Mouse (Mus musculus): ENCODE data around the gene Nckap5.

Nckap5 gene

DNA sequence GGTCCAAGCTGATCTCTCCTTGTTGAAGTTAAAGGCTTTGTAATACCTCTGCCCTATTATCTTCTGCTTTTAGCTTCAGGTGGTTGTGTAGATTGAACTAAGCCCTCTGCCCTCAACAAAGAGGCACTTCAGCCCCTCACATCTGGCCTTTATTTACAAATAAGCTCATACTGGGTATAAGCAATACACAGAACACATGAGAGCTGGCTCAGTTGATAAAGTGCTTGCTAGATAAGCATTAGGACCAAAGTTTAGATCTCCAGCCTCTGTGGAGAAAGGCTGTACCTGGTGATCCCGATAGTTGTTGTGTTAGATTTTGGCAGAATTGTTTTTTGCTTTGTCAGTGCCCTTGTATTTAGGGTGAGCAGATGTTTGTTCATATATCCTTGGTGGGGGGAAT is 887.3 kb downstream of the Nckap5 start:
- DNase-seq (ENCODE audit: extremely low read depth, insufficient read length, low spot score): no peak

DNA sequence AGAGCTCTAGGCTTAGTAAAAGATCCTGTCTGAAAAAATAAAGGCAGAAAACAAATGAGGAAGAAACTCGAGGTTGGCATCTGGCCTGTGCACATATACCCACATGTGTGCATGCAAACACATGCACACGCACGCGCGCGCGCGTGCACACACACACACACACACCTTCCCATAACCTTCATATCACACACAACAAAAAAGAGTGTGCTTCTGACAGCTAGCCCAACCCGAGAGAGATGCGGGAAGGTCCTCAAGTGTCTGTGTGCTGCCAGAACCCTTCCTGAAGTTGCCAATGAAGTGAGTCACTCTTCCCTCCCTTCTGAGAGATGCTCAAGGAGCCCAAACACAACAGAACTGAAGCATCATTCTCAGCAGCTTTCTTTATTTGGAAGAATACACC is 905.1 kb downstream of the Nckap5 start:
- DNase-seq (ENCODE audit: extremely low read depth, insufficient read length, low spot score): peak; percentile 51

DNA sequence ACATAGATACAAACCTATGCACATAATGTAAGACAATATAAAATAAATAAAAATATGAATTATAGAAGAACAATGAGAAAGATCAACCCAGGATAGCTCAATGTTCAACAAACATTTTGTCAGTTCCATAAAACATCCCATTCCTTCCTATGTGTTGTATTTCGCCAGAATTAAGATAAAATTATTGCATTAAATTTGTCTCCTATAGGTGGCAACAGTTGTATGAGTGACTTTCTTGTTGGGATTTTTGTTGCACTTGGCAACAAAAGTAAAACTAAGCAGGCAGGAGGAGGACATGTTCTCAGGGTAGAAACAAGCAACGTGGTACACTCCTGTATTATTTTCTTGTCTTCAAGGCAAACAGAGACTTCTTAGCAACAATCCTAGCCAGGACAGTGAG is 907.5 kb downstream of the Nckap5 start:
- no peak for DNase-seq (ENCODE audit: extremely low read depth, insufficient read length, low spot score)

DNA sequence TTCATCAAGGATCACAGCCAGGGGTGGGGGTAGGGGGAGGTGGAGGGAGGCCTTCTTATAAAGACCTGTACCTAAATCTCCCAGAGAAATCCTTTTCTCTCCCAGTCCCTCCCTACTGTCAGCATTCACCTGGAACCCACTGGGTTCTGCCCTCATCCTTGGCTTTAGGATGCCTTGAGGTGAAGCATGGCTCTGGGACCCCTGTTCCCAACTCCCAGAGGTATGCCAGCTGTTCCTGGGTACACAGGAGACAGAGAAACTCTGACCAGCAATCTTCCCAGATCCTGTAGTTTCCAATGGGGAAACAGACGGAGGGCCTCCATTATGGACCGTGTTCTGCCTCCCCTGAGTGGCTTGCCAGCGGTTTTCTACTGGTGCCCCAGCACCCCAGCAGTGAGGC is 909.9 kb downstream of the Nckap5 start:
- no peak for DNase-seq (ENCODE audit: extremely low read depth, insufficient read length, low spot score)

DNA sequence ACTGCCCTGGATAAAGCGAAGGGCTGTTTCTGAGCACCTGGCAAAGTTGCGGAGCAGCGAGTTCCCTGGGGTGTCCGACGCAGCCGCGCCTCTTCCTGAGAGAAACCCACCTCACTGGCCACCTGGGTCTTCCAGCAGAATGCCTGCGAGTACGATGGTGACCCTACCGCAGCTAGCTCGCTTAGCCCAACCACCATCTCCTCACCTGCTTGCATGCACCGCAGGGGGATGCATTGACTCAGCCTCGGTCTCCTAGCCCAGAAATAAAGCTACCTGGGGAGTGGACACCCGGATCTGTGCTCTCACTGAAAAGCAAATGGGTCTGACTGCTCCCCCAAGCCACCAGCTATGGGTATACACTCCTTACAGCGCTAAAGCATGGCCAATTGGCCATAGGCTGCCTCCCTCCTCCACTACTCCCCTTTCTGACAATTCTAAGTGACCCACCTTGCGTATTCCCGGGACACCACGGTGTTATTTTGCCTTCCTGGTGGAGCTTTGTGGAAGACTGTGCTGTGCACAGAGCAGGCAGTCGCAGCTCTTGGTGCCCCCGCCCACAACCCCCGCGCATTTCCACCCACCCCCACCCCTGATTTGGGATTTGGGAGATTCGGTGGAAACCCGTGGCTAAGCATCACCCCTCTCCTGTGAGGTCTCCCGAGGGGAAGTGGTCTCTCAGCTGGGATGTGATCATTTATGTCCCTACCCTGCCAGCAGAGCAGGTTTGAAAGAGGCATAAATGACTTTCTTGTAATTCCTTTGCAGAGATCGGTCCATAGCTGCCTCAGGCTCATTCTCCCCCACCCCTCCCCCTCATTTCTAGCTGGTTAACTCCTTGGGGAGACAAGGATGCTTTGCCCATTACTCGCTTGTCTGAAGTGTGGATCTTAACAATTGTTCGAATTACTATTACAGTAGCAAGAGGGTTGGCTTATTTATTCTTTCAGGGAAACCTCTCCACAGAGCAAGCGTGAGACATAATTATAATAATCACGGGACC is 917.7 kb downstream of the Nckap5 start, which contains the start of gene Lypd1:
Gene Lypd1 (minus strand): TSS at position 501 of the 1,000 bp plus-strand sequence.
- no peak for DNase-seq (ENCODE audit: extremely low read depth, insufficient read length, low spot score)

DNA sequence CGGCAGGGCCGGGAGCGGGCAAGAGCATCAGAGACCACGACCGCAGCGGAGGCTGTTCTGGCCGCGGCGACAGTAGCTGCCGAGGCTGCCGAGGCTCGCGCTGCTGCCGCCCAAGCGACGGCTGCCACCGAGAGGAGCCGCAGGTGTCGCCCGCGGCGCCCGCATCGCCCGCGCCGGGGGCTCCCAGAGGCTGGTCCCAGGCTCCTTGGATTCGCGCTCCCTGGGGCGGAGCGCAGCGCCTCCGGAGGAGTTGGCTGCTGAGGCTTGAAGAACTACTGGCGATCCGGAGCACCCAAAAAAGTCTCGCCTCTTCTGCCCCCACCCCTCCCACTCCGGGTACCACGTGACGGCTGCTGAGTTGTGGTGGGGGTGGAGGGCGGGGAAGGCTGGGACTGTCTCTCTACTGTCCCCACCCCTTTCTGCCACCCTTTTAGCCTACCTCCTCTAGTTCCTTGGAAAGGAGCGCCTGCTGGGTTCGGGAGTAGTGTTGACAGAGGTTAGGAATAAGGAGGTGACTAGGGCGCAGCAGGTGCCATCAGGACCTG is 918.6 kb downstream of the Nckap5 start:
- DNase-seq (ENCODE audit: extremely low read depth, insufficient read length, low spot score): no peak

DNA sequence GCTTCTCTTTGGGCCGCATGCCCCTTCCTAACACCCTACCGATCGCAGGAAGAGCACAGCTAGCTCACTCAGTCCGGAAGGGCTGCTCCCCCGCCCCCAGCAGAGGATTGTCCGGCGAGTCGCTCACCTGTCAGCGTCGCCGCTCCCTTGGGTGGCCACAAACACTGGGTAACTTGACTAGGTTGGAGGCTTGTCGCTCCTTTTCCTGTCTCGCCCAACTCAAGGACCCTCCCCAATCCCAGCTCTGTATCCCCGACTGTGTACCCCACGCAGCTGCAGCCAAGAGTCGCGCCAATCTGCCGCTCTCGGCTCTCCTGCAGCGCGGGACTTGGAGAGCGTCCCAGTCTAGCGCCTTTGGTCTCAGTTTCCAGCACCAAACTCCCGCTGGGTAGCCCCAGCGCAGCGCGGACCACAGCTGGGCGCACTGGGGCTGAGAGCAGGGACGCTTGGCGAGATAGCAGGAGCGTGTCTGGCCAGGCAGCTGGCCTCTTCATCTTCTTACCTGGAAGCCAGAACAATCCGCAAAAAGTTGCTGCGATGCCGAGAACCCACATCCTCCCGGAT is 919.2 kb downstream of the Nckap5 start:
- DNase-seq (ENCODE audit: extremely low read depth, insufficient read length, low spot score): no peak

DNA sequence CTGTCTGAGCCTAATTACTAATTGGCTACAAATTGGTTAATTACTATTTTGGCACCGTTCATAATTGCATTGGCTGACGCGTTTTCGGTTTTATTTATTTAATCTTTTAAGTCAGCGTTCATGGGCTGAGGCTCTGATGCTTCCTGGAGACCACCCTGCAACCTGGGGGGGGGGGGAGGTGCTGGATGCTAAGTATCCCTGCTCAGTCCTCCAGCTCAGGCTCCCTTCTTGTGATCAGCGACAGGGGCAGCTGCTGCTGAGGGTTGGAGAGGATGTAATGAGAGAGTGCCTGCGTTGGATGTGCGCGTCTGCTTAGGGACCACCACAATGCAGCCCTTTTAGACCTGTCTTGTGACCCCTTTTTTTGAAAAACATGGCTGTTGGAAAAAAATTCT is 919.7 kb downstream of the Nckap5 start:
- DNase-seq (ENCODE audit: extremely low read depth, insufficient read length, low spot score): no peak

DNA sequence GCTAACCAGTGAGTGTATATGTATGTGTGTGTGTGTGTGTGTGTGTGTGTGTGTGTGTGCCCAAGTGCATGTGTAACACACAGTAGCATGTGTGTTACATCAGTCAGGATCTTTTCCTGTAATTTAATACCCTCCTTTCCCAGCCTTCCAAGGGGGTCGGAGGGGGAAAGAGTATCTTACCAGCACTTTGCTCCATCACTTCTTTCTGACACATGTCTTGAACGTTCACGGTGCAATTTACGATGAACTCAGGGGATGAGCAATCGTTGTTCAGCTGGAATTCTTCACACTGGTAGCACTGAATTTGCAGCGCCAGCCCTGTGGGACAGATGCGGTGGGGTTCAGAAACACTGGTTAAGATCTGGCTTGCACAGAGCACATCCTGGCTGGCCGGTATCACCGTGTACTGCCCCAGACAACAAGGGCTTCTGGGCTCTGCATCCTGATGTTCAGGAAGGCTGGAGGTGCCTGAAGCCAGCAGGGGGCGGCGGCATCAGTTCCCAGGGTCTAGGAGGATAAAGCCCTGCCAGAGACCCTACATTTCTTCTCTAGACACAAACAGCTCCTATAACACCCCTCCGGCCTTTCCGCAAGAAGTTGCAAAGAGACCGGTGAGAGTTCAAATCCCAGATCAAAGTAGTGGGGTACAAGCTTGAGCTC is 920.3 kb downstream of the Nckap5 start:
- no peak for DNase-seq (ENCODE audit: extremely low read depth, insufficient read length, low spot score)

DNA sequence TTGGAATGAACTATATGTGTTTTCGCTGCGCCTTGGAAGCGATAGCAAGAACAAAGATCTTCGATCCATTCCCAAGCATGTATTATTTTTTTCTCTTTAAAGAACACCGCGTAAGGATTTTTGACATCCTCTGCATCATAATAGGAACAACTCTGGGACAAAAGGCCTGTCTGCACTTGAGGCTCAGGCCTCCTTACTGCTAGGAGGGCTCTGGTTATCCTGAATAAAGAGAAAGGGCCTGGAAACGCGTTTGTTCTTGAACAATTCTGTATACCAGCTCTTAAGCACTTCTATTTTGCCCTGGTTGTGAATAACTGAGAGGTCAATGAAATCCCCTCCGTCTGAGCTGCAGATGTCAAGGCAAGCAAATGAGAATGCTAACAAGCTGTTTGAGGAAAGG is 937.4 kb downstream of the Nckap5 start:
- DNase-seq (ENCODE audit: extremely low read depth, insufficient read length, low spot score): no peak

DNA sequence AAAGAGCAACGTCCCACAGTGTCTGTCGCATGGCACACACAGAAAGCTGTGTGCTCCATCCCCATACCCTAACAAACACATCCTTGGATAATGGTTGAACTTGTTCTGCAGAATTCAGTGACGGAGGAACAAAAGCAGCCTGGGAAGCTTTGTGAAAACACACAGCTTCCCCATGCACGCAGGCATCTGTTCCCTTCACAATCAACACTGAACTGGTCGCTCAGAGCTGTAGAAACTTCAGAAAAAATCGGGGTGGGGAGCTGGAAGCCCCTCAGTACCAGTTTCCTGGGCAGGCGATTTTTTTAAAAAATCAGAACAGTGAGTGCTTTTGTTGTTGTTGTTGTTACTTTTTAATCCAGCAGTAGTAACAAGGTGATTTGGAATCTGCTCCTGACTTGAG is 960.5 kb downstream of the Nckap5 start:
- DNase-seq (ENCODE audit: extremely low read depth, insufficient read length, low spot score): no peak
